In genomic region chr7:132754389-132754750, GRCm38 (mm10) we compare ENCODE assay signal across 8 mouse cellular contexts. TPM values are rescaled to one million over a fixed set of nuclear protein-coding genes. Genes with fewer than 3 reads are reported as not detected.
DNase-seq lines count a peak whose midpoint lies in the region; ATAC-seq lines count a peak whose summit lies in the region.

No protein-coding gene starts in this region.

- H3K27ac ChIP-seq in forebrain, embryonic 11.5 days (ENCODE audit: low read depth, low read length): peak overlapping the region; percentile 50; the same call in 1 of the 2 replicates
- no peak overlapping the region for H3K27ac ChIP-seq in forebrain, embryonic 16.5 days (ENCODE audit: low read length)
- peak overlapping the region; percentile 75 for H3K27ac ChIP-seq in hindbrain, embryonic 12.5 days
- peak overlapping the region; percentile 49 for H3K27ac ChIP-seq in neural tube, embryonic 15.5 days (replicated peaks)

- no peaks in the 10 kb centered on the region for H3K27me3 ChIP-seq in forebrain, embryonic 11.5 days (ENCODE audit: control insufficient read depth, insufficient read depth, low read length)
- H3K27me3 ChIP-seq in forebrain, embryonic 16.5 days (replicated peaks; ENCODE audit: control insufficient read depth, insufficient read depth, low read length): no peaks in the 10 kb centered on the region
- no peaks in the 10 kb centered on the region for H3K27me3 ChIP-seq in hindbrain, embryonic 12.5 days
- no peaks in the 10 kb centered on the region for H3K27me3 ChIP-seq in neural tube, embryonic 15.5 days (replicated peaks)

- H3K9ac ChIP-seq in forebrain, embryonic 11.5 days (ENCODE audit: low read length): no peak overlapping the region
- no peak overlapping the region for H3K9ac ChIP-seq in forebrain, embryonic 16.5 days (replicated peaks; ENCODE audit: low read depth, low read length)
- no peak overlapping the region for H3K9ac ChIP-seq in hindbrain, embryonic 12.5 days
- H3K9ac ChIP-seq in neural tube, embryonic 15.5 days (replicated peaks): no peak overlapping the region

- no peaks in the 10 kb centered on the region; the same call in 1 of the 2 replicates for H3K36me3 ChIP-seq in forebrain, embryonic 11.5 days (ENCODE audit: control insufficient read depth, insufficient read depth, low read length)
- no peaks in the 10 kb centered on the region for H3K36me3 ChIP-seq in forebrain, embryonic 16.5 days (ENCODE audit: control insufficient read depth, insufficient read depth)
- peaks cover 21% of the 10 kb centered on the region for H3K36me3 ChIP-seq in hindbrain, embryonic 12.5 days
- peaks cover 22% of the 10 kb centered on the region for H3K36me3 ChIP-seq in neural tube, embryonic 15.5 days

- H3K9me3 ChIP-seq in forebrain, embryonic 11.5 days (ENCODE audit: control insufficient read depth, low read length): no peaks in the 10 kb centered on the region
- H3K9me3 ChIP-seq in forebrain, embryonic 16.5 days (ENCODE audit: control insufficient read depth, low read length): no peaks in the 10 kb centered on the region
- no peaks in the 10 kb centered on the region for H3K9me3 ChIP-seq in hindbrain, embryonic 12.5 days (replicated peaks)
- H3K9me3 ChIP-seq in neural tube, embryonic 15.5 days (replicated peaks): no peaks in the 10 kb centered on the region

- H3K4me1 ChIP-seq in forebrain, embryonic 11.5 days (replicated peaks; ENCODE audit: control insufficient read depth, insufficient read depth, low read length): no peaks in the 10 kb centered on the region
- peaks cover 18% of the 10 kb centered on the region for H3K4me1 ChIP-seq in forebrain, embryonic 16.5 days (replicated peaks; ENCODE audit: control insufficient read depth, insufficient read depth, low read length)
- H3K4me1 ChIP-seq in hindbrain, embryonic 12.5 days: peaks cover 29% of the 10 kb centered on the region
- H3K4me1 ChIP-seq in neural tube, embryonic 15.5 days: peaks cover 22% of the 10 kb centered on the region

- 80% methylated on average over 3 of the region's 3 CpGs for WGBS in forebrain, embryonic 11.5 days
- WGBS in forebrain, embryonic 16.5 days: 60% methylated on average over 3 of the region's 3 CpGs
- 57% methylated on average over 3 of the region's 3 CpGs for WGBS in hindbrain, embryonic 12.5 days
- WGBS in neural tube, embryonic 15.5 days: 67% methylated on average over 3 of the region's 3 CpGs

- H3K4me2 ChIP-seq in forebrain, embryonic 11.5 days (ENCODE audit: low read depth, low read length, severe bottlenecking): no peak overlapping the region
- no peak overlapping the region for H3K4me2 ChIP-seq in forebrain, embryonic 16.5 days (ENCODE audit: low read length)
- H3K4me2 ChIP-seq in hindbrain, embryonic 12.5 days (replicated peaks): no peak overlapping the region
- H3K4me2 ChIP-seq in neural tube, embryonic 15.5 days: no peak overlapping the region

- H3K4me3 ChIP-seq in forebrain, embryonic 11.5 days (ENCODE audit: low read depth, low read length): no peak overlapping the region
- H3K4me3 ChIP-seq in forebrain, embryonic 16.5 days (replicated peaks; ENCODE audit: low read length): no peak overlapping the region
- H3K4me3 ChIP-seq in hindbrain, embryonic 12.5 days: no peak overlapping the region
- no peak overlapping the region for H3K4me3 ChIP-seq in neural tube, embryonic 15.5 days (replicated peaks)

- no peak for DNase-seq in forebrain, embryonic 11.5 days (ENCODE audit: low spot score)
- DNase-seq in testis, postnatal 10 days (ENCODE audit: low spot score): peak; percentile 74
- DNase-seq in testis, postnatal 14 days (ENCODE audit: low spot score): no peak
- DNase-seq in layer of hippocampus, adult 8-10 months (ENCODE audit: low spot score in 2 of 2): no peak
- no peak for DNase-seq in frontal cortex, postnatal 36 days (ENCODE audit: low spot score in 2 of 2)

- 0 out of 2 replicates have a peak, but pooled peaks have one; percentile 21 for ATAC-seq in forebrain, embryonic 11.5 days (replicated peaks; ENCODE audit: low FRiP score)
- no peak for ATAC-seq in forebrain, embryonic 16.5 days
- ATAC-seq in hindbrain, embryonic 12.5 days (ENCODE audit: low FRiP score): no peak; the same call in 1 of the 2 replicates
- no peak for ATAC-seq in neural tube, embryonic 15.5 days (ENCODE audit: low FRiP score)

RNA-seq across cellular contexts. Expression of gene Fam53b, which starts 59.3 kb away (rescaled TPM):
- 44.3 and 45.5 TPM in 2 replicates for polyA plus RNA-seq in forebrain, embryonic 11.5 days (2014; fragmentation: Nextera tagmentation; extraction: Ambion mirVana)
- polyA plus RNA-seq in forebrain, embryonic 16.5 days (2015; fragmentation: Nextera tagmentation; extraction: Ambion mirVana): 27.3 and 29.2 TPM in 2 replicates
- polyA plus RNA-seq in hindbrain, embryonic 12.5 days (2016; fragmentation: Nextera tagmentation; extraction: Ambion mirVana): 22.7 and 25.3 TPM in 2 replicates
- 12.4 and 14.2 TPM in 2 replicates for polyA plus RNA-seq in neural tube, embryonic 15.5 days (2015; fragmentation: Nextera tagmentation; extraction: Ambion mirVana)
- total RNA-seq in layer of hippocampus, adult 8-10 months (2022): 10 to 100 TPM; 48.8 to 61.1 (median 54.6) TPM
